Mouse (Mus musculus): ENCODE data around the gene Psme3. TPM values are rescaled to one million over a fixed set of nuclear protein-coding genes. Genes with fewer than 3 reads are reported as not detected.

Psme3 gene
- polyA plus RNA-seq, 1 experiment from 2014 or later: 78.8 TPM

GRCm38 (mm10) chr11:101277381-101278222 lies 38.4 kb upstream of the Psme3 start:
- H3K4me3 ChIP-seq (ENCODE audit: low read depth, low read length): peak overlapping the region; percentile 85
- H3K4me1 ChIP-seq (ENCODE audit: insufficient read depth): peaks cover 23% of the 10 kb centered on the region
- H3K27ac ChIP-seq (ENCODE audit: low read depth): 0 out of 2 replicates have a peak overlapping the region, but pooled peaks have one; percentile 7
- H3K4me2 ChIP-seq (ENCODE audit: low read depth, low read length): peak overlapping the region; percentile 83
- DNase-seq: no peak
- peak overlapping the region; percentile 77 for H3K9ac ChIP-seq (replicated peaks)
- no peak for ATAC-seq
- 38% methylated on average over 12 of the region's 12 CpGs for WGBS (ENCODE audit: insufficient replicate concordance)
- H3K9me3 ChIP-seq (ENCODE audit: low read length): no peaks in the 10 kb centered on the region
- TF ChIP-seq EP300 (IDR thresholded peaks at IDR 0.05; ENCODE audit: low read depth) (no peak), CTCF (IDR thresholded peaks at IDR 0.05; ENCODE audit: low read depth) (no peak)
- no peaks in the 10 kb centered on the region for H3K27me3 ChIP-seq (ENCODE audit: insufficient read depth, low read length)
- no peaks in the 10 kb centered on the region; the same call in 1 of the 2 replicates for H3K36me3 ChIP-seq (replicated peaks; ENCODE audit: insufficient read depth, low read length)

GRCm38 (mm10) chr11:101278223-101279192 lies 37.5 kb upstream of the Psme3 start, which contains the start of the genes Cntd1 and Coa3:
Cntd1 (plus strand) TSS chr11:101279012.
Coa3 (minus strand) TSS chr11:101279114.
- DNase-seq (peak; percentile 85), ATAC-seq (peak; percentile 92)
- Histone ChIP-seq H3K27ac (ENCODE audit: low read depth) (peak within 1 kb of the TSS; percentile 80), H3K4me2 (ENCODE audit: low read depth, low read length) (peak within 1 kb of the TSS; percentile 83), H3K9ac (replicated peaks) (peak within 1 kb of the TSS; percentile 77), H3K4me3 (ENCODE audit: low read depth, low read length) (peak within 1 kb of the TSS; percentile 85), H3K36me3 (replicated peaks; ENCODE audit: insufficient read depth, low read length) (no peaks in the 10 kb centered on the region; the same call in 1 of the 2 replicates), H3K4me1 (ENCODE audit: insufficient read depth) (peaks cover 27% of the 10 kb centered on the region), H3K27me3 (ENCODE audit: insufficient read depth, low read length) (no peaks in the 10 kb centered on the region), H3K9me3 (ENCODE audit: low read length) (no peaks in the 10 kb centered on the region)
- 4% methylated on average over 45 of the region's 45 CpGs for WGBS (ENCODE audit: insufficient replicate concordance)
- peak; percentile 5; the same call in 1 of the 2 replicates for TF ChIP-seq CTCF (IDR thresholded peaks at IDR 0.05; ENCODE audit: low read depth)
- TF ChIP-seq EP300 (IDR thresholded peaks at IDR 0.05; ENCODE audit: low read depth): no peak

DNA sequence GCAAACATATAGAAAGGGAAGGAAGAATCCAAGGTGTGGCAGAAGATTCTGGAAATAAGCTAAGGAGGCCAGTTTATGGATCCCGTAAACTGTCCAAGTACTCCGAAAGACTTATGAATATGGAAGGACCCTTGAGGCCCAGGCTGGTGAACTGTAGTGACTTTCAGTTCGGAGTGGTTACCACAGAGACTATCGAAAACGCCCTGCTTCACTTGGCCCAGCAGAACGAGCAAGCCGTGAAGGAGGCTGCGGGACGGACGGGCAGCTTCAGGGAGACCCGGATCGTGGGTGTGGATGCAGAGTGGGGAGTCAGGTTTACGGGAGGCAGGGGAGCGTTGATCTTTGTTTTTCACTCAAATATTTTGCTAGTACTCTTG lies 36.8 kb upstream of the Psme3 start:
- H3K9me3 ChIP-seq (ENCODE audit: low read length): no peaks in the 10 kb centered on the region
- H3K4me1 ChIP-seq (ENCODE audit: insufficient read depth): peaks cover 27% of the 10 kb centered on the region
- H3K27ac ChIP-seq (ENCODE audit: low read depth): no peak overlapping the region
- peak overlapping the region; percentile 83 for H3K4me2 ChIP-seq (ENCODE audit: low read depth, low read length)
- peak overlapping the region; percentile 77 for H3K9ac ChIP-seq (replicated peaks)
- no peaks in the 10 kb centered on the region for H3K27me3 ChIP-seq (ENCODE audit: insufficient read depth, low read length)
- peak; percentile 18; the same call in 1 of the 2 replicates for ATAC-seq
- H3K36me3 ChIP-seq (replicated peaks; ENCODE audit: insufficient read depth, low read length): no peaks in the 10 kb centered on the region; the same call in 1 of the 2 replicates
- peak overlapping the region; percentile 85 for H3K4me3 ChIP-seq (ENCODE audit: low read depth, low read length)
- no peak for DNase-seq
- TF ChIP-seq EP300 (IDR thresholded peaks at IDR 0.05; ENCODE audit: low read depth): no peak
- TF ChIP-seq CTCF (IDR thresholded peaks at IDR 0.05; ENCODE audit: low read depth): no peak
- 67% methylated on average over 14 of the region's 14 CpGs for WGBS (ENCODE audit: insufficient replicate concordance)

DNA sequence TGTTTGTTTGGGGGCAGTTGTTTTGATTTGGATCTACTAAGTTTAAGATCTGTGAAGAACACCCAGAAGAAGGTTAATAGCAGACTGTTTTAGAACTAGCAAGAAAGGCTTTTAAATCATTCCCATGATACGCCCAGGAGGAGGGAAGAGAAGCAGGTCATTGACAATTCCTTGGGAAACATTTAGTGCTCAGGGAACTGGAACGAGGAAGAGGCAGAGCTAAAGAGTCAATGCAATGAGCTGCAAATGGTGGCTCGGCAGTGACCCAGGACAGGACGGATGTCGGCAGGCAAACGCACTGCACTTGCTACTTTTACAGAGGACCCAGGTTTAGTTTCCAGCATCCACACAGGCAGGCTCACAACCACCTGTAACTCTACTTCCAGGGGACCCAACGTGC lies 35.2 kb upstream of the Psme3 start:
- peaks cover 27% of the 10 kb centered on the region for H3K4me1 ChIP-seq (ENCODE audit: insufficient read depth)
- H3K27ac ChIP-seq (ENCODE audit: low read depth): no peak overlapping the region
- 64% methylated on average over 7 of the region's 7 CpGs for WGBS (ENCODE audit: insufficient replicate concordance)
- no peaks in the 10 kb centered on the region for H3K9me3 ChIP-seq (ENCODE audit: low read length)
- DNase-seq (no peak), ATAC-seq (no peak)
- H3K27me3 ChIP-seq (ENCODE audit: insufficient read depth, low read length): no peaks in the 10 kb centered on the region
- no peak overlapping the region for H3K4me2 ChIP-seq (ENCODE audit: low read depth, low read length)
- TF ChIP-seq CTCF (IDR thresholded peaks at IDR 0.05; ENCODE audit: low read depth) (no peak), EP300 (IDR thresholded peaks at IDR 0.05; ENCODE audit: low read depth) (no peak)
- H3K9ac ChIP-seq (replicated peaks): no peak overlapping the region
- no peak overlapping the region for H3K4me3 ChIP-seq (ENCODE audit: low read depth, low read length)
- H3K36me3 ChIP-seq (replicated peaks; ENCODE audit: insufficient read depth, low read length): no peaks in the 10 kb centered on the region; the same call in 1 of the 2 replicates

- TF ChIP-seq EP300 (IDR thresholded peaks at IDR 0.05; ENCODE audit: low read depth) (no peak), CTCF (IDR thresholded peaks at IDR 0.05; ENCODE audit: low read depth) (no peak)
- no peak for DNase-seq
Measured at GRCm38 (mm10) chr11:101282896-101283295, 33.1 kb upstream of the Psme3 start.

More at GRCm38 (mm10) chr11:101282896-101283295, 33.1 kb upstream of the Psme3 start:
- ATAC-seq: no peak
- Histone ChIP-seq H3K4me2 (ENCODE audit: low read depth, low read length) (no peak overlapping the region), H3K4me3 (ENCODE audit: low read depth, low read length) (no peak overlapping the region), H3K36me3 (replicated peaks; ENCODE audit: insufficient read depth, low read length) (peaks cover 2% of the 10 kb centered on the region; the same call in 1 of the 2 replicates), H3K4me1 (ENCODE audit: insufficient read depth) (peaks cover 17% of the 10 kb centered on the region), H3K27ac (ENCODE audit: low read depth) (no peak overlapping the region), H3K9me3 (ENCODE audit: low read length) (no peaks in the 10 kb centered on the region), H3K9ac (replicated peaks) (no peak overlapping the region), H3K27me3 (ENCODE audit: insufficient read depth, low read length) (no peaks in the 10 kb centered on the region)
- WGBS (ENCODE audit: insufficient replicate concordance): 58% methylated on average over 5 of the region's 5 CpGs

Measured in liver, postnatal 0 days (tissue).